Mouse (Mus musculus) urinary bladder, postnatal 4 days (tissue): ENCODE data around the gene D1Ertd622e.

Source experiments
- DNase-seq, 2 experiments: peaks; one replicate each; pipeline ENCODE4 v3.0.0; 2021 to 2022; ENCODE audit warnings: low spot score in 2 of 2

The D1Ertd622e gene

DNA sequence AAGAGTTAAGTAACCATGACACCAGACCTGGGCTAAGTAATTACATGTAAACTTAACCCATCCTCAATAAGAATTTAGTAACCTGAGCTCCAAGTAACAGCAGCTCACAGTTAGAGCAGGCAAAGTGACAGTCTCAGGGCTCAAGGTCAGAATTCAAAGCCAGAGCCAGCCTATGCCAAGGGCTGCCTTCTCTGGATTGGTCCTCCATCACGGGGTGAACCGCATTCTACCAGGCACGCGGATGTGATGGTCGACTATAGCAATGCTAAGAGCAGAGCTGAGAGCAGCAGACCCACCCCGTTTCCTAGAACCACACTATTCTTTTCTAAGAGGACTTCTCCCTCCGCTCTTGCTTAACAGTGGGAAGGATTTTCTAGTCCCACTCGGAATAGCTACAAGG is 27.8 kb downstream of the D1Ertd622e start:
- no peak for DNase-seq

GRCm38 (mm10) chr1:97632545-97633256 is 29.2 kb downstream of the D1Ertd622e start:
- no peak for DNase-seq

GRCm38 (mm10) chr1:97631843-97632470 is 29.9 kb downstream of the D1Ertd622e start:
- DNase-seq, result no peak

DNA sequence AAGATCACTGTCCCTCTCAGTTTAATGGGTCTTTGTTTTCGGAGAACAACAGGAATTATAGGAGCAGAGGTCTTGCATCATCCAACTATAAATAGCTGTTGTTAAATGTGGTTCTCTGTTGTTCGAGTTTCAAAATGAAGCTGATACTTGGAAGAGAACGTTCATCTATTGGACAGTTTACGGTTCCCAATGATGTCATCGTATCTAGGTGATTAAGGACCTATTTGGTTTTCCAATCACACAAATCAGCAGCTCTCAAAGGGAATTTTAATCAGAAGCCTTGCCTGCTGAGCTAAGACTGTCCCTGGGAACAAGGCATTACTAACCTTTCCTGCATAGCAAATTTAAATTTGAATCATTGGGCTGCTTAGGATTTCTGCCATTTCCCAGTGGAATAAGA is 31.7 kb downstream of the D1Ertd622e start:
- no peak for DNase-seq

GRCm38 (mm10) chr1:97628859-97629258 is 33.0 kb downstream of the D1Ertd622e start:
- no peak for DNase-seq

DNA sequence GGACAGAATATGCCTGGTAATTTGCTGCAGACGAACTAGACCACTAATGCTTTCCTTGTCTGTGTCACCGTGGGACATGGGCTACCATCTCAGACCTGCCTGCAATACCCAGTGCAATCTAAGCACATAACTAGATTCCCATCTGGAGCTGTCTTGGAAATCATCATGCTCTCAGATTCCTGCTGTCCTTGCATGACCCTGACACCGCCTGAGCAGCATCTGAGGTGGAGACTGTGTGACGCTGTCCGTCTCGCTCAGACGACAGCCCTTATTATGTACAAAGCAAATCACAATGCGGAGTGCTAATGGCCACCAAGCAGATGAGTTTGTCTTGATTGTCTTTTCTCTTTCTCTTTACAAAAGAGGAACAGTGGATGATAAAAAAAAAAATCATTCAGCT is 33.9 kb downstream of the D1Ertd622e start:
- DNase-seq, result no peak

DNA sequence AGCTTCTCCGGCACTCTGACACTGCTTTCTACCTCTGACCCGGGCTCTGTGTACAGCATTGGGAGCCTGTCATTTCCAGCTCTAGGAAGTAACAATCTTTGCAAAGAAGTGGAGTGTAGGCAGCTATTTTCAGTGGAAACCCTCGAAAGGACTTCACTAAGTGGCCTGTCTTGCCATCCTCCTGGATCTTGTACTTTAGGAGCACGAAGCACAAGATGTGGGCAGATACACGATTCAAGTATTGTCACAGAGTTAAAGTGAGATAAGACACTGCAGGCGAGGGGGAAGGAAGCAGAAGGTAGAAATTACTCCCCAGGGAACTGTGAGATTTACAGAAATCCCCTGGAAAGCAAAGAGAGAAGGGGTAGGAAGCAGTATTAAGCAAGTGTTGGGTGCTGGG is 36.4 kb downstream of the D1Ertd622e start:
- DNase-seq, result no peak

DNA sequence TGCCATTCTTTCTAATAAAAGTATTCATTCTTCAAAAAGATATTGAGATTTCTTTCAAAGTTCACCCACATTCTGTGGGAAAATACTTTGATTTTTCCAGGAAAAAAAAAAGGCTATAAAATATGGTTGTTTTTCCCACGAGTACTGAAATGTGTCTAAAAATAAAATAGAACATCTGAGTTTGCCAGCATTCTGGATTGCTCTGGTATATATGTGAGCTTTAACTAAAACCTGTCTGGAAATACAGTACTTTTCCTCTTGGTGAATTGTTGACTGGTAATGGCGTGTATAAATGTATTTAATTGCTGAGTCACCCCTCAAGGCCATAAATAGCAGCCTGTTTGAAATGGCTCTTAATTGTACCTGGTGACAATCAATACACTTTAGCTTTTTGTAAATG is 37.5 kb downstream of the D1Ertd622e start:
- no peak for DNase-seq

DNA sequence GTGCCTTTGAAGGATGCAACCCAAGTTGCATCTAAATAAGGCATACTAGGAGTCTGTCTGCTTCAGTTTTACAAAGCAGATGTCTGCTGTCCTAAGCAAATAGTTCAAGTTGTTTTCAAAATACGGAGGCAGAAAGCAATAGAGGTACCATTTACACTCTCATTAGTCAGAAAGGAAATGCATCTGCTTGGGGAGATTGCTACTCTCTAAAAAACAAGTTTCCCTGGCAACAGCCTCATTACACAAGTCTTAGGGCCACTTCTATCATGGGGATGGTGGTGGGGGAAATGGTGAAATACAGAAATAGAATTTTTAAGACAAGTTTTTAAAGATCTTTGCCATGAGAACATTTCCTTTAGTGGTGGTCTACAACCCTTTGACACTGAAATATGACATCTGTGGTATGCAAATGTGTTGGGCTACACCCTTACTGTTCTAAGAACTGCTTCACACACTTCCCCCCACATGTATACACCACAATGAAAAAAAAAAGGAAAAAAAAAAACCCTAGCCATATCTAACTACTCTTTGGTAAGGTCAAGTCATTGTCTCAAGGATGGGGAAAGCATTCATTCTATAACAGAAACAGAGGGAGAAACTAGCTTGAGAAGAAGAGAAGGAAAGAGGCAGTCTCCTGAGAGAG is 38.5 kb downstream of the D1Ertd622e start:
- DNase-seq, result no peak

DNA sequence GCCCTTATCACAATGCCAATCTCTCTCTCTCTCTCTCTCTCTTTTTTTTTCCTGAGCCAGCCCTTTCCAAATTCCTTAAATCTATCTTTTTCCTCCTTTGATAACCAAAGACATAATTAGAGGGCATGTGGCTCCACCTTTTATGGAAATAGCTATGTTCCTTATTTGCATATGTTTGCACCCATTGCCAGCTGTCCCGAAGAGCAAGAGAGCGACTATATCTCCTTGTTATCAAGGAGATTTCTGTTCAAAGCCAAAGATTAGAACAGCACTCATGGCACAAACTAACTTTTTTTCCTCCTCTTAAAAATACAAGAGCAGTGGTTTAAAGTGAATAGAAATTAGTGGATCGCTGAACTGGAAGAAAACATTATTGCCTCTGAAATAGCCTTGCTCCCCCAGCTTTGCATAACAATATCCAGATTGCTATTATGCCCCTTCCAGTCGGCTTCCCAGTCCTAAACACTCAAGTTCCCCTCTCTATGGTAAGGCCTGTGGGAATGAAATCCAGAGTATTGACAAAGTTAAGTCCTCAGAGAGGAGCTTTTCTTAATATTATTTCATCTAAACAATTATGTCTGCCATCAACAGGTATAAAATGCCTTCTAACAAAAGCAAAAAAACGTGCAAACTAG is 39.2 kb downstream of the D1Ertd622e start:
- no peak for DNase-seq

DNA sequence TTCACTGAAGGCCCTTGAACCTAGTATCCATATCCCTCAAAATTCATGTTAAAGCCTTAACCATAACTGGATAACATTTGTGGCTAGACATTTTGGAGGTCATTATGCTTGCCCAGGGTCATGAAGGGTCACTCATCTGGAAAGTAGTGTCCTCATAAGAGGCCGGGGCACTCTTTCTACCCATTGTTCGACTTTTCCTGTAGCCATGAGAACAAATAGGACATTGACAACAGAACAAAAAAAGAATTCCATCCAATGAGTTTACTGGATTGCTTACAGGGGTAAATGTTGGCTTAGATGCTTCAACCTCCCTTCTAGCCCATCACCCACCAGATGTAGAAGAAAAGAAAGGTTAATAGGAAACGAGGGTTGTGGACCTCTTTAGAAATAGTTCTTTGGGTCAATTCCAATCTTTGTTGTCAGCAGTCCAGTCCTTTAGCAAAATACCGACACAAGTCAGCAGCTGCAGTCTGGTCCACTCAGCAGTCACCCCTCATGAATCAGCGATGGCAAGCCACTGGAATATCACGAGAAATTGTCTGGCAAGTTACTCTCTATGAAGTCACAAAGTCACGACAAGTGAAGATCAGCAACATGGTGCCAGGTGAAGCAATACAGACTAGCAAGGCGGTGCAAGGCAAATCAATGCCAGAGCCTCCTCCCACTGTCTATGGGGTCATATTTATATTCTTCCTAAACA is 42.1 kb downstream of the D1Ertd622e start:
- DNase-seq, result no peak

GRCm38 (mm10) chr1:97615525-97615924 is 46.3 kb downstream of the D1Ertd622e start:
- no peak for DNase-seq

- DNase-seq, result no peak
Measured at GRCm38 (mm10) chr1:97614531-97615462, 47.1 kb downstream of the D1Ertd622e start.

DNA sequence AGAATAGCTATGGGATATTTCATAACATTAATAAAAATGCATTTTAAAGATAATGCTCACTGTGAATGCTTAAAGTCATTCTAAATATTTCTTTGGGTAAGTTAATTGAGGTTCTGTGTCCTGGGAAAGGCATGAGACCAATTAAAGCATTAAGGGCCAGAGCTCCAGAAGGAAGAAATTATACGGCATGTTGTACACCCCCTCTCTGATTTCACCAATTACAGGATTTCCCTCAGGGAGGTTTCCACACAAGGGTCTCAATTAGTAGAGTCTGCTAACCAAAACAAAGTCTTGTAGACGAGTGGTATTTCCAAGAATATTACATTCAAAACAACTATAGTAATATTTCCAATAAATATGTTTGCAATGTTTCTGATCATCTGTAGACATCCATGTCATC is 50.1 kb downstream of the D1Ertd622e start:
- no peak for DNase-seq

GRCm38 (mm10) chr1:97603361-97603760 is 58.5 kb downstream of the D1Ertd622e start:
- DNase-seq, result no peak

DNA sequence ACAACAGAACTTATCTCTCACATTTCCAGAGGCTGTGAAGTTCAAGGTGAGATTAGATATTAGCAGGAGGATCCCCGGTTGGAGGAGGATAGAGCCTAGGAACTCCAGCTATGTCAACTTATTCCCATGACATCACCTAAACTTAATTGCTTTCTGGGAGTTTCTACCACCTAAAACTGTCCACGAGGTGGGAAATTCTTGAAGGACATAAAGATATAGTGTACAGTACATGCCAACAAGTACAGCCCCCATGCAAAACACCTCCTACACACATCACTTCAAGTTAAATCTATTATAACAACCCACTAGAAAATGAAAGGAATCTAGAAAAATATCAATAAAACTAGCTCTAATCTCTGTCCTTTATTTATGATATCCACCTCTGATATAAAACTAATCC is 61.5 kb downstream of the D1Ertd622e start:
- DNase-seq, result no peak

DNA sequence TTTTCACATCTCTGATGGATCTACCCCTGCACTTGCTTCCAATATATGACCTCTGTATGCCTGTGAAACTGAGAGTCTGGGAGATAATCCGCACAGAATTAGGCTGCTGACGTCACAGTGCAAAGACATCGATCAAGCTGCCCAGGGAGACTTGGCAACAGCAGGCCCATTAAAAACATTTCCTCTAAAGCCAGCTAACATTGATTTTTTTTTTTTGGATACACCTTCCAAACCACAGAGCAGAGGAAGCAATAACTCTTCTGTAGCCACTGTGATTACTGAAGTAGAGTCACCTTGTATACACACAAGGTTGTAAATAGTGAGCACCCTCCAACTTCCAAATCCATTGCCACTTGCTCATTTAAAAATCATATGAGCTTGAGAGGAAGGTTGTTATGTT is 62.8 kb downstream of the D1Ertd622e start:
- no peak for DNase-seq

DNA sequence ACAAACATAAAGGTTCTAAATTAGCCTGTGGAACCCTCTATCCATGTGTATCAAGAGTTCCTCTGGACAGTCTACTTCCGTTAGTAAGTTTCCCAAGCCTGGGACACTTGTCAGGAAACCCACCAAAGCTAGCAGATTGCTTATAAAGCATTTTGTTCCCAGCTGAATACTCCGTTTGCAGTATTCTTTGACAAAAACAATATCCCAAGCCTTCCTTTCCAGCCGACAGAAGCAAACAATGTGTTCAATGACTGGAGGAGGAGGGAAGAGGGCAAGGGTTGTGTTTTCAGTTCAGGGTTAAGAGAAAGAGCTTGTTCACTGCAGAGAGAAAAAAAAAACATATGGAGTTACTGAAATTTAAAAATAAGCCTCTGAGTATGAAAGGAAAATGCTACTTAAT is 73.3 kb downstream of the D1Ertd622e start:
- DNase-seq, result no peak

- DNase-seq, result no peak
Measured at GRCm38 (mm10) chr1:97585106-97585505, 76.8 kb downstream of the D1Ertd622e start.

DNA sequence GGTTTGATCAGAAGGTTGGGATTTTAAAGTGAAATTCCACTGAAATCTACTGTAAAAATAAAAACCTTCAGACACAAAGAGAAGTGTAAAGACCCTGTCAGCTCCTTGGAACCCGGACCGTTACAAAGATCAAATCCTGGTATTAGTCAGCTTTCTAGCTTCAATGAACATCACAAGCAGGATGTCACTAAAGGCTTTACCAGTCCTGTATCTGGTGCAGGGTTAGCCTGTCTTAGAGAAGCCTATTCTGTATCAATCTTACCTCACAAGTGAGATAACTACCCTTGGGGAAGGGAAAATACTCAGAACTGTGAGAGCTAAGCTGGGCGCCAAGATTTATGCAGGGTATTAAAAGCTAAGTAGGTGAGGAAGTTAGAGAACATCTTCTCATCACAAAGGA is 77.7 kb downstream of the D1Ertd622e start:
- no peak for DNase-seq

DNA sequence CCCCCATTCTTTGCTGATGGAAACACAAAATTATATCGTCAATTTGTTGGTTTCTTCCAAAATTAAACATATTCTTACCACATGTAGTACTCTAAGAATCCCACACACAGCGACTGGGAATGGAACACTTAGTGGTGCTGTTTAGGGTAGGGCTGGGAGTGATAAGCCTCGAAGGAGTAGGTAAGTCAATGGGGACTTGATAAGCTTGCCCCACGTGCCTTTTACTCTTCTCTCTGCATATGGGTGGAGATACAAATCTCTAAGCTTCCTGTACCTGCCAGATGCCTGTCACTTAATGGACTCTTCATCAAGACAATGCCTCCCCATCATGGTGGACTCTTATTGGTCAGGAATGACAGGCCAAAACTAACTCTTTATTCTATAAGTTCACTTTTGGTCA is 78.8 kb downstream of the D1Ertd622e start:
- DNase-seq, result no peak
